Mouse (Mus musculus) intestine, embryonic 14.5 days (tissue): Measurements from ENCODE around the gene Gm6370. TPM values are rescaled to one million over a fixed set of nuclear protein-coding genes. Genes with fewer than 3 reads are reported as not detected.

Experiments used
- polyA plus RNA-seq: library from polyadenylated mRNA; unstranded; fragments of >200 nt; fragmentation: Nextera tagmentation; extraction: Ambion mirVana; gene quantifications from 2 replicates; pipeline ENCODE4 v1.2.1, GENCODE M21; 2014

Gm6370 gene
- polyA plus RNA-seq, 1 experiment from 2014 or later: not detected

Other genes with a start within 250 kb of the Gm6370 start
- 1.5 TPM in 2 replicates for gene Wasf3, start 106.4 kb upstream of the Gm6370 start, polyA plus RNA-seq
- gene Gm6408, start 9.4 kb upstream of the Gm6370 start, polyA plus RNA-seq: not detected in 2 replicates
- not detected in 2 replicates for gene 4930449I24Rik, start 11.0 kb downstream of the Gm6370 start, polyA plus RNA-seq
- not detected in 2 replicates for gene Gm3402, start 22.8 kb downstream of the Gm6370 start, polyA plus RNA-seq
- not detected in 2 replicates for gene Gm3404, start 34.4 kb downstream of the Gm6370 start, polyA plus RNA-seq
- not detected in 2 replicates for gene Gm3409, start 46.3 kb downstream of the Gm6370 start, polyA plus RNA-seq
- gene Gm3415, start 64.8 kb downstream of the Gm6370 start, polyA plus RNA-seq: not detected in 2 replicates
- 0.62 TPM in 1 of 2 replicates, not detected in the other for gene Gpr12, start 93.9 kb downstream of the Gm6370 start, polyA plus RNA-seq